Mouse (Mus musculus): ENCODE measurements around the gene 1810009A15Rik. TPM values are rescaled to one million over a fixed set of nuclear protein-coding genes. Genes with fewer than 3 reads are reported as not detected.

The 1810009A15Rik gene
- 10.2 and 72.7 TPM in 2 replicates for polyA plus RNA-seq (2012; ENCODE audit: insufficient read depth, low replicate concordance)

- TF ChIP-seq FLI1 (IDR thresholded peaks at IDR 0.05; ENCODE audit: low read length) = no peak
- no peak for TF ChIP-seq GATA1 (IDR thresholded peaks at IDR 0.05; ENCODE audit: borderline replicate concordance, low read length)
- Histone ChIP-seq H3K4me1 (peaks cover 44% of the 10 kb centered on the region), H3K36me3 (replicated peaks; ENCODE audit: low read length) (peaks cover 16% of the 10 kb centered on the region), H3K4me3 (replicated peaks) (peak within 1 kb of the TSS; percentile 94), H3K27me3 (replicated peaks) (no peaks in the 10 kb centered on the region), H3K9me3 (no peaks in the 10 kb centered on the region)
Measured at GRCm38 (mm10) chr19:8888511-8889385, at the start of gene 1810009A15Rik, which contains the start of gene Gm49416. Gene 1810009A15Rik, plus strand, starts transcription at chr19:8888853. Gene Gm49416, plus strand, starts transcription at chr19:8888926.

GRCm38 (mm10) chr19:8839103-8839907 is 49.3 kb upstream of the 1810009A15Rik start, which contains the start of gene Gng3:
Gene Gng3, minus strand, starts transcription at chr19:8839194.
- H3K27me3 ChIP-seq (replicated peaks) = no peaks in the 10 kb centered on the region
- no peaks in the 10 kb centered on the region for H3K9me3 ChIP-seq
- no peak for TF ChIP-seq GATA1 (IDR thresholded peaks at IDR 0.05; ENCODE audit: borderline replicate concordance, low read length)
- H3K36me3 ChIP-seq (replicated peaks; ENCODE audit: low read length) = peaks cover 56% of the 10 kb centered on the region
- H3K4me1 ChIP-seq = peaks cover 59% of the 10 kb centered on the region
- H3K4me3 ChIP-seq (replicated peaks) = peak within 1 kb of the TSS; percentile 94

GRCm38 (mm10) chr19:8839908-8840791 is 48.5 kb upstream of the 1810009A15Rik start:
- peak overlapping the region; percentile 94 for H3K4me3 ChIP-seq (replicated peaks)
- no peaks in the 10 kb centered on the region for H3K27me3 ChIP-seq (replicated peaks)
- H3K36me3 ChIP-seq (replicated peaks; ENCODE audit: low read length) = peaks cover 55% of the 10 kb centered on the region
- H3K9me3 ChIP-seq = no peaks in the 10 kb centered on the region
- H3K4me1 ChIP-seq = peaks cover 62% of the 10 kb centered on the region
- no peak for TF ChIP-seq GATA1 (IDR thresholded peaks at IDR 0.05; ENCODE audit: borderline replicate concordance, low read length)
- TF ChIP-seq FLI1 (IDR thresholded peaks at IDR 0.05; ENCODE audit: low read length) = no peak

GRCm38 (mm10) chr19:8841012-8841411 is 47.6 kb upstream of the 1810009A15Rik start:
- TF ChIP-seq GATA1 (IDR thresholded peaks at IDR 0.05; ENCODE audit: borderline replicate concordance, low read length) = no peak
- no peak for TF ChIP-seq FLI1 (IDR thresholded peaks at IDR 0.05; ENCODE audit: low read length)
- no peaks in the 10 kb centered on the region for H3K27me3 ChIP-seq (replicated peaks)
- peaks cover 62% of the 10 kb centered on the region for H3K4me1 ChIP-seq
- H3K9me3 ChIP-seq = no peaks in the 10 kb centered on the region
- peaks cover 55% of the 10 kb centered on the region for H3K36me3 ChIP-seq (replicated peaks; ENCODE audit: low read length)
- H3K4me3 ChIP-seq (replicated peaks) = peak overlapping the region; percentile 94

- no peaks in the 10 kb centered on the region for H3K27me3 ChIP-seq (replicated peaks)
- TF ChIP-seq FLI1 (IDR thresholded peaks at IDR 0.05; ENCODE audit: low read length) (no peak), GATA1 (IDR thresholded peaks at IDR 0.05; ENCODE audit: borderline replicate concordance, low read length) (no peak)
- peaks cover 50% of the 10 kb centered on the region for H3K4me1 ChIP-seq
- peak overlapping the region; percentile 40 for H3K4me3 ChIP-seq (replicated peaks)
- peaks cover 71% of the 10 kb centered on the region for H3K36me3 ChIP-seq (replicated peaks; ENCODE audit: low read length)
- H3K9me3 ChIP-seq = no peaks in the 10 kb centered on the region
Measured at GRCm38 (mm10) chr19:8842961-8843360, 45.7 kb upstream of the 1810009A15Rik start.

- TF ChIP-seq GATA1 (IDR thresholded peaks at IDR 0.05; ENCODE audit: borderline replicate concordance, low read length) (no peak), FLI1 (IDR thresholded peaks at IDR 0.05; ENCODE audit: low read length) (no peak)
- Histone ChIP-seq H3K36me3 (replicated peaks; ENCODE audit: low read length) (peaks cover 79% of the 10 kb centered on the region), H3K9me3 (no peaks in the 10 kb centered on the region), H3K4me3 (replicated peaks) (no peak overlapping the region), H3K27me3 (replicated peaks) (no peaks in the 10 kb centered on the region), H3K4me1 (peaks cover 35% of the 10 kb centered on the region)
Measured at GRCm38 (mm10) chr19:8844371-8845129, 44.1 kb upstream of the 1810009A15Rik start.

- no peak for TF ChIP-seq FLI1 (IDR thresholded peaks at IDR 0.05; ENCODE audit: low read length)
- TF ChIP-seq GATA1 (IDR thresholded peaks at IDR 0.05; ENCODE audit: borderline replicate concordance, low read length) = no peak
- Histone ChIP-seq H3K27me3 (replicated peaks) (peaks cover 2% of the 10 kb centered on the region), H3K9me3 (no peaks in the 10 kb centered on the region), H3K4me3 (replicated peaks) (no peak overlapping the region), H3K36me3 (replicated peaks; ENCODE audit: low read length) (peaks cover 57% of the 10 kb centered on the region), H3K4me1 (peaks cover 23% of the 10 kb centered on the region)
Measured at GRCm38 (mm10) chr19:8848356-8848755, 40.3 kb upstream of the 1810009A15Rik start.

DNA sequence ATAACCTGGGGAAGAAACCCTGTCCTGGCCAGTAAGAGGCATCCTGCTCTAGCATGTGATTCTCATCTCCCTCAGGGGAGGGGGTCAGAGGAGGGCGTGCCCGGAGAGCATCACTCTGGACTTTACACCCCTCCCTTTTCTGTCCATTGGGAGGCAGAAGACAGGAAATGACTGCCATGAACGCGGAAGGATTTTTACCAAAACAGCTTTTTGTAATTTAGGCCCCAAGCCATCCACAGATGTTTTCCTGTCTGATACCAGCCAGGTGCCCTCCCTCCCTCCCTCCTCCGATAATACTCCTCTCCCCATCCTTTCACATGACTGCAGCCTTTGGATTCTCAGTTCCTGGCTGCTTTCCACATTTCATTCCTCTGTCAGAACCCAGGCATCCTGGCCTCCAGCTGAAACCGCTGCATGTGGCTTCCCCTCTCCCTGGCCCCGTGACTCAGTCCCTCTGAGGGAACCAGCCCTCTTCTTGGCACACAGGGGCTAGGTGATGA is 38.2 kb upstream of the 1810009A15Rik start, which contains the start of gene Lrrn4cl:
Lrrn4cl (plus strand) TSS at position 367 of the 500 bp plus-strand sequence.
- Histone ChIP-seq H3K9me3 (no peaks in the 10 kb centered on the region), H3K36me3 (replicated peaks; ENCODE audit: low read length) (peaks cover 40% of the 10 kb centered on the region), H3K4me3 (replicated peaks) (no peak within 1 kb of the TSS), H3K27me3 (replicated peaks) (peaks cover 2% of the 10 kb centered on the region), H3K4me1 (peaks cover 19% of the 10 kb centered on the region)
- no peak for TF ChIP-seq FLI1 (IDR thresholded peaks at IDR 0.05; ENCODE audit: low read length)
- TF ChIP-seq GATA1 (IDR thresholded peaks at IDR 0.05; ENCODE audit: borderline replicate concordance, low read length) = no peak

Measured in megakaryocyte, embryonic 14.5 days (primary cell).